Mouse (Mus musculus) heart, adult 8-10 months (tissue): Measurements from ENCODE around the gene Morf4l1. TPM values are rescaled to one million over a fixed set of nuclear protein-coding genes. Genes with fewer than 3 reads are reported as not detected.
A peak's percentile ranks its signal among the peaks of the same experiment; 100 is the strongest.
"Not testable (repeated sequence)": the region's sequence is repeated elsewhere in the genome, so short reads cannot be mapped to it uniquely, and the experiment has no call there.

ENCODE experiments used
- DNase-seq: peaks from one replicate; pipeline ENCODE4 v3.0.0; 2022; ENCODE audit warnings: low spot score
- total RNA-seq, 4 experiments: library from RNA; stranded (reverse); gene quantifications; 2 replicates each; pipeline ENCODE4 v1.2.4; 2022

Gene Morf4l1
- total RNA-seq, 4 experiments from 2014 or later = 219 to 244 (median 237) TPM

GRCm38 (mm10) chr9:90060932-90061331 lies 53.6 kb downstream of the Morf4l1 start:
- not testable (repeated sequence) for DNase-seq

DNA sequence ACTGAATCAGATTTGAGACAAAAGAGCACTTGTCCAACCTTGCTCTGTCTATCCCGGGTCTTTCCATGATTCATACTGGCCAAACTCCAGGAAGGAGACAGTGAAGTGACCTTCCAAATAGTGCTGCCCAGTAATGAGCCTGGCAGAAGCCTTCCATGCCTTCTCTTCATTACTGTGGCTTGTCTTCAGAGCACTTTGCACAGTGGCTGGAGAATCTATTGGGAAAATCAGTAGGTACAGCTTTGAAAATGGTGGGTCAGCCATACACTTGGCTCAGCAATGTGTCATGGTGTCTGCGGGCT lies 54.0 kb downstream of the Morf4l1 start:
- no peak for DNase-seq

DNA sequence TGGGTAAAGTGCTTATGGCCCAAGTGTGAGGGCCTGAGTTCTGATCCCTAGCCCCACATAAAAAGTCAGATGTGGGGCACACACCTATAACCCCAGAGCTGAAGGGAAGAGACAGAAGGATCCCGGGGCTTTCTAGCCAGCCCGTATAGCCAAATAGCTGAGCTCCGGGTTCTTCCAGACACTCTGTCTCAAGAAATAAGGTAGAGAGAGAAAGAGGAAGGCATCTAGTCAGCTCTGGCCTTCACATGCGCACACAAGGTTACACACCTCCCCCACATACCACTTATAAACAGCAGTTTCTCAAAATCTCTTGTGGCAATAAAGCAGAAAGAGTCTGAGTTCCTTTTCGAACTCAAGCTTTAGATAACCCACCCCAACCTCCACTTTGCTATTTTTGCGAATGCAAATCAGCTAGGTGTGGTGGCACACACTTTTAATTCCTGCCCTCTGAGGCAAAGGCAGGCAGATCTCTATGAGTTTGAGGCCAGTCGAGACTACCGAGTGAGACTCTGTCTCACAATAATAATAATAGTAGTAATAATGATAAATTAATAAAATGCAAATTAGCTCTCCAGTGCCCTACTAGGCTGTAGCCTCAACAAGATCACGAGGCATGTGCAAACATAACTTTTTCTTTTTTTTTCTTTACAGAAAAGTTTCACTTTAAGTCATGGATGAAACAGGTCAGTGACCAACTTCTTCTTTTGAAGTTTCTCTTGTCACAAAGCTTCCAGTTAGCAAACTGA lies 54.6 kb downstream of the Morf4l1 start:
- no peak for DNase-seq

- no peak for DNase-seq
Measured at GRCm38 (mm10) chr9:90056716-90057115, 57.9 kb downstream of the Morf4l1 start.

- DNase-seq = no peak
Measured at GRCm38 (mm10) chr9:90055911-90056310, 58.7 kb downstream of the Morf4l1 start.

- DNase-seq = no peak
Measured at GRCm38 (mm10) chr9:90055409-90055808, 59.2 kb downstream of the Morf4l1 start.

DNA sequence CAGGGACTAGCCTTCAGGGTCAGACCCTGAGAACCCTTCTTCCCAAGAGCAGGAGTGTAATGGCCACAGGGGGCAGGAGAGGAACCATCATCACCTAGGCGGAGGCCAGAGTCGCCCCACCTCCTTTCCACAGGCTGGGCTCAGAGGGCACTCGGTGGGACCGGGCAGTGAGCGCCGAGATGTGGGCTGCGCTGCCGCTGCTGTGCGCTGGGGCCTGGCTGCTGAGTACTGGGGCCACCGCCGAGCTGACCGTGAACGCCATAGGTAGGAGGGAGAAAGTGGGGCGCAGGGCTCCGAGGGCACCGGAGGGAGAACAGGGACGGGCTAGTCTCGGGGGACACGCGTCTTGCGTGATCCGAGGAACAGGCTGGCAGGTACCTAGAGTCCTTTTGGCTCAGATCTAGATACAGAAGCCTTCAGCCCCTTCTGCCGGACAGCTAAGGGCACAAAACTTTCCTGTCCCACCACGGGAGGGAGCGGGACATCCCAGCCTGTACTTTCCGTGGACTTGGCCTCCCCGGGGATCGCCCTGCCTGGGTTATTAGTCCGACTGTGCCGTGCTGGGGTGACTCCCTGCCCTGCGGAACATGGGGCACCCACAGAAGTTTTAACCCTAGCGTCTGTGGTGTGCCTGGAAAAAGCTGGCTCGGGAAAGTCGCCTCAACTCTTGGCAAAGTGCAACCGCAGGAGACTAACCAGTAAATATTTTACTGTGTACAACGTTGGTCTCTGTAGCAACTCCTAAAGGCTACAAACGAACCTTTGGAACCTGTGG lies 60.0 kb downstream of the Morf4l1 start:
- peak; percentile 70 for DNase-seq

GRCm38 (mm10) chr9:90053852-90054251 lies 60.7 kb downstream of the Morf4l1 start, which contains the start of gene Ctsh:
Ctsh (plus strand) TSS chr9:90054152.
- DNase-seq = no peak

- DNase-seq = peak; percentile 17
Measured at GRCm38 (mm10) chr9:90047937-90048627, 66.5 kb downstream of the Morf4l1 start.

- DNase-seq = no peak
Measured at GRCm38 (mm10) chr9:90045191-90045590, 69.4 kb downstream of the Morf4l1 start.

DNA sequence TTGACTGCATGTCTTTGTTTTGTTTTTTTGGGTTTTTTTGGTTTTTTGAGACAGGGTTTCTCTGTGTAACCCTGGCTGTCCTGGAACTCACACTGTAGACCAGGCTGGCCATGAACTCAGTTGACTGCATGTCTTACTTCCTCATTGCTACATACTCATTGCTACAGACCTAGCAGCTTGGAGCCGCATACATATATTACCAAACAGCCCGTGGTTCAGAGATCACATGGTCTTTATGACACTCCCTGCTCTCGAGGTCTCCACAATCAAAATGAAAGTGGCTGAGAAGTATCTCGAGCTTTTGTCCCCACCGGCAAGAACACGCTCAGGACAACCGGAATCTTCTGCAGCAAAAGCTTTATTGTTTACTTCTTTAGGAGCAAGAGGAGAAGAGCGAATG lies 71.7 kb downstream of the Morf4l1 start:
- DNase-seq = not testable (repeated sequence)

Other genes with a start within 250 kb of the Morf4l1 start
- gene Rasgrf1, start 204.9 kb downstream of the Morf4l1 start, total RNA-seq = under 1 TPM; 0.11 to 0.31 (median 0.16) TPM
- gene Ctsh, start 60.6 kb downstream of the Morf4l1 start, total RNA-seq = 10 to 100 TPM; 43.8 to 66.2 (median 55.1) TPM
- gene Adamts7, start 48.3 kb upstream of the Morf4l1 start, total RNA-seq = 10 to 100 TPM; 11.2 to 18.0 (median 12.8) TPM
- 10 to 100 TPM in 1 of 4 experiments, 1 to 10 TPM in 3; 8.7 to 10.3 (median 9.4) TPM for gene Tbc1d2b, start 156.0 kb upstream of the Morf4l1 start, total RNA-seq